Mouse (Mus musculus) activated CD4-positive, CD25-positive, alpha-beta regulatory T cell (primary cell): ENCODE results near the gene Ubxn10. TPM values are rescaled to one million over a fixed set of nuclear protein-coding genes. Genes with fewer than 3 reads are reported as not detected.

Experiments
- polyA plus RNA-seq, 2 experiments: library from polyadenylated mRNA; unstranded; fragments of 100-300 nt; shearing (Covaris generic); gene quantifications; one replicate each; pipeline ENCODE4 v1.2.1; 2017

Ubxn10 gene
- polyA plus RNA-seq: under 1 TPM in 1 of 2 experiments, not detected in 1; 0.47 TPM

GRCm38 (mm10) chr4:138737031-138737430, at the start of gene Ubxn10:
Gene Ubxn10, minus strand, starts transcription at chr4:138737167.

GRCm38 (mm10) chr4:138775435-138775834, 38.5 kb upstream of the Ubxn10 start, which contains the start of gene Pla2g2d:
Gene Pla2g2d, plus strand, starts transcription at chr4:138775735.

GRCm38 (mm10) chr4:138757416-138757815, 20.4 kb upstream of the Ubxn10 start, which contains the start of gene Pla2g2f:
Gene Pla2g2f, minus strand, starts transcription at chr4:138757626.

GRCm38 (mm10) chr4:138724354-138725126, 12.4 kb downstream of the Ubxn10 start, which contains the start of gene Pla2g2c:
Gene Pla2g2c, plus strand, starts transcription at chr4:138724792.

Other genes with a start within 250 kb of the Ubxn10 start
- gene Vwa5b1, start 101.3 kb downstream of the Ubxn10 start, polyA plus RNA-seq: not detected
- not detected for gene Pla2g2c, start 12.4 kb downstream of the Ubxn10 start, polyA plus RNA-seq
- not detected for gene Pla2g2f, start 20.5 kb upstream of the Ubxn10 start, polyA plus RNA-seq
- 1 to 10 TPM; 2.5 to 3.8 TPM for gene Pla2g2d, start 38.6 kb upstream of the Ubxn10 start, polyA plus RNA-seq
- not detected for gene Pla2g5, start 126.3 kb upstream of the Ubxn10 start, polyA plus RNA-seq
- not detected for gene Gm13030, start 136.8 kb upstream of the Ubxn10 start, polyA plus RNA-seq
- gene Pla2g2e, start 140.8 kb upstream of the Ubxn10 start, polyA plus RNA-seq: not detected
- 1 to 10 TPM; 4.2 to 4.7 TPM for gene Otud3, start 176.8 kb upstream of the Ubxn10 start, polyA plus RNA-seq
- under 1 TPM in 1 of 2 experiments, not detected in 1; 0.14 TPM for gene Rnf186, start 229.9 kb upstream of the Ubxn10 start, polyA plus RNA-seq
- 10 to 100 TPM; 28.2 to 30.8 TPM for gene Tmco4, start 235.7 kb upstream of the Ubxn10 start, polyA plus RNA-seq